Mouse (Mus musculus) 3134 (cell line): ENCODE measurements around the gene Hyal3.
A peak's percentile ranks its signal among the peaks of the same experiment; 100 is the strongest.

Source experiments
- DNase-seq: peaks from one replicate; pipeline ENCODE4 v3.0.0-alpha.2; 2011; ENCODE audit warnings: low spot score; ENCODE audit not compliant: insufficient read length; ENCODE audit errors: extremely low read depth

The Hyal3 gene

DNA sequence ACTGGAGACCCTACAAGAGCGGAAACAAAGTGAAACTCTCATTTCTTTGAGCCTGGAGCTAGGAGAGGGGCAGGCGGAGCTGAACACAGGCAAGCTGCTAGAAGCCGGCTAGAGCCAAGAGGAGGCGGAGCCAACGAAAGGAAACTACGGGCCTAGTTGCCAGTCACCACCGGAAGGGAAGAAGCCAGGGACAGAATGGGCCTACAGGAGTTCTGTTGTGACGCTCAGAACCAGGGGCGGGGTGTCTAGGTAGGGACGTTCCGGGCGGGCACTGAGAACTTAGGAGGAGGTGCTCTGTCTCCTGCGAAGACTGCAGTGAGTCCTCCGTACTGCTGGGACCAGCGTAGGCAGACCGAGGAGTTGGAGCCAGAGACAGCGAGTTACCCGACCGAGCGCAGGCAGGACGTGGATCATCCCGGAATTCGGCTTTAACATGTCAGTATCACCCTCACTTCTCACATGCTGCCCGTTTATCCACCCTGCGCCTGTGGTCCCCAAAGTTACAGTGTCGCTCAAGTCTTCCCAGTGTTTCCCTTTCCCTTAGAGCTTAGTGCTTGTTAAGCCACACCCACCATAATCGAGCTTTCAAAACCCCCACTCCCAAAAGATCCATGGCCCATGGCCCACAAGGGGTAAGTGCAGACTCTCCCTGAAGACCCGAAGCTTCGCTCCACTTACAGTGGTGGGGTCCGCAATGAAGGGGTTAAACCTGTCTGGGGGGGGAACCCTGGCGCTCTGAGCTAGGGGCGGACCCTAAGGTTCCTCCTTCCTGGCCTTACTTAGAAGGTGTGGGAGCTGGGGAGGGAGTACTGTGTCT, at the start of gene Hyal3:
Gene Hyal3, plus strand, starts transcription at position 318 of the 817 bp plus-strand sequence.
- DNase-seq: peak; percentile 88

DNA sequence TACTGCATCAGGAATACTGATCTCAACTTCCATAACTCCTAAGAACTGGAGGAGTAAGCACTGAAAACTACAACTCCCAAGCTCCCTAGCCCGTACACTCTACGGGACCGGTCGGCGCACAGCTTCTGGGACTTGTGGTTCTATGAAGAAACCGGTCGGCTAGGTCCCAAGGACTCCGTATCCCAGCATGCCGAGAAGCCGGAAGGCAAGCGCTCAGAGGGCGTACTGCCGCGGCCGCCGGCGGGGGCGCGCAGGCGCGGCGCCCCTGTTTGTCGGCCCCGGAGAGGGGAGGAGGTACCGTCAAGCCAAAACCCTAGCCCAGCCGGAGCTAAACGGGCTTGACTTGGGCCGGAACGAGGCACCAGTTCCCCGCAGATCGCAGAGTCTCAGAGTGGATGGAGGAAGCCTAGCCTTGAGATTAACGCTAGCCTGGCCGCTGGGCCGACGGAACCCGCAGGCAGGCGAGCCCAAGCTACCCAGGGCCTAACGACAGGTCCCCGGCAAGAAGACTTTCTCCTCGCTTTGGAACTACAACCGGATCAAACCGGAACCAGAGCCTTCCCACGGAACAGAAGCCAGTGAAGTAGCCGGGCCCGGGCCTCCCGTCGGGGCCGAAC, 46.7 kb upstream of the Hyal3 start, which contains the start of gene Tmem115:
Gene Tmem115, plus strand, starts transcription at position 155 of the 617 bp plus-strand sequence.
- peak; percentile 98 for DNase-seq

DNA sequence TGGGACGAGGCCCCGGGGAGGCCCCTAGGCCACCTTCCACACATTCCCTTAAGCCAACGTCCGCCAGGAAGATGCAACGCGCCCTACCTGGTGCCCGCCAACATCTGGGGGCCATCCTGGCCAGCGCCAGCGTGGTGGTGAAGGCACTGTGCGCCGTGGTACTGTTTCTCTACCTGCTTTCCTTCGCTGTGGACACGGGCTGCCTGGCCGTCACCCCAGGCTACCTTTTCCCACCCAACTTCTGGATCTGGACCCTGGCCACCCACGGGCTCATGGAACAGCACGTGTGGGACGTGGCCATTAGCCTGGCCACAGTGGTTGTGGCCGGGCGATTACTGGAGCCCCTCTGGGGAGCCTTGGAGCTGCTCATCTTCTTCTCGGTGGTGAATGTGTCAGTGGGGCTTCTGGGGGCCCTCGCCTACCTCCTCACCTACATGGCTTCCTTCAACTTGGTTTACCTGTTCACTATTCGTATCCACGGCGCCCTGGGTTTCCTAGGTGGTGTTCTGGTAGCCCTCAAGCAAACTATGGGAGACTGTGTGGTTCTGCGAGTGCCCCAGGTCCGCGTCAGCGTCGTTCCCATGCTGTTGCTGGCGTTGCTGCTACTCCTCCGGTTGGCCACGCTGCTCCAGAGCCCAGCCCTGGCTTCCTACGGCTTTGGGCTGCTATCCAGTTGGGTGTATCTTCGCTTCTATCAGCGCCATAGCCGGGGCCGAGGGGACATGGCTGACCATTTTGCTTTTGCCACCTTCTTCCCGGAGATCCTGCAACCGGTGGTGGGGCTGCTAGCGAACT, 46.0 kb upstream of the Hyal3 start:
- DNase-seq: peak; percentile 48

DNA sequence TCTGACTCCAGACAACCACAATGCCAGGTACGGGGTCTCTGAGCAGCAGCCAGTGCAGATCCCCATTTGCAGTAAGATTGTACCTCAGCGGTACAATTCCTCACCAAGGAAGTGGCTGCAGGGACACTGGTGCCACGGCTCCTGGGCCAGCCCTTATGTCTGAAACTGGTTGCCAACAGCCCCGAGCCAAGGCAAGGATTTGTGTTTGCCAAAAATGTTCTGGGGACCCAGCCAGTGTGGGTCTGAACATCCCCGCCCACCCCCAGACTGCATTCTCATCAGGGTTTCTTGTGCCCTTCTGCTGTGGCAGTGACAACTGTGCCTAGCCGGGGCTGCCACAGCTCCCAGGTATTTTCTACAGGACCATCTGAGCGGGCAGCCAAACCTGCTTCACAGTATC, 42.4 kb upstream of the Hyal3 start:
- no peak for DNase-seq

DNA sequence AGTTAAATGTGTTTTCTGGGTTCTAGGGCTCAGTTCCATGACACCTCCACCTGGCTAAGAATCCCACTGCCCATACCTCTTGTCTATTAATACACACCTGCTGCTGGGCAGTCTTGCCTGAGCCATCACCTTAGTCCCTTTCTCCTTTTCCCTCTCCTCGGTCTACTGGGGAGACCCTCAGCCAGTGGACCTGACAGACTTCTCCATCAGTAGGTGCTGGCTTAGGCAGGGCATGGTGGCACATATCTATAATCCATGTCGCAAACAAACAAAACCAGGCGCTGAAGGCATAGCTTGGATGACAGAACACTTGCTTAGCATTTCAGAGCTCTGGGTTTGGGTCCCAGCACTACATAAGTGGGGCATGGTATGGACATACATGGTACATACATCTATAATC, 41.9 kb upstream of the Hyal3 start:
- DNase-seq: no peak

DNA sequence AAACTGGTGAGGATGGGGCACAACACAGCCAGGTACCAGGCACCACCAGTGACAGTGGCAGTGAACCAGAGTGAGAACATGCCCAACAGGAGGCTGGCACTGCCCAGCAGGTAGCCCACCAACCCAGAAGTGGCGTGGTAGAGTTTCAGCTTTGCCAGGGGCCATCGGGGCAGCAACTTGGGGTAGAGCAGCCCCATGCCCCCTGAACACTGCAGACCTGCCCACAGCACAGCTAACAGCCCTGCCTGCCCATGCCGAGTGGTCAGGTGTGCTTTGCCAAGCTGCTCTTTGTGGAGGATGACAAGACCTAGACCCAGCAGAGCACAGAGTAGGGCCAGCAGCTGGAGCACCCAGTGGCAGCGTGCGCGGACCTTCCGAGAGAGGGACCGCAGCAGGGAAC, 40.7 kb upstream of the Hyal3 start:
- DNase-seq: no peak

DNA sequence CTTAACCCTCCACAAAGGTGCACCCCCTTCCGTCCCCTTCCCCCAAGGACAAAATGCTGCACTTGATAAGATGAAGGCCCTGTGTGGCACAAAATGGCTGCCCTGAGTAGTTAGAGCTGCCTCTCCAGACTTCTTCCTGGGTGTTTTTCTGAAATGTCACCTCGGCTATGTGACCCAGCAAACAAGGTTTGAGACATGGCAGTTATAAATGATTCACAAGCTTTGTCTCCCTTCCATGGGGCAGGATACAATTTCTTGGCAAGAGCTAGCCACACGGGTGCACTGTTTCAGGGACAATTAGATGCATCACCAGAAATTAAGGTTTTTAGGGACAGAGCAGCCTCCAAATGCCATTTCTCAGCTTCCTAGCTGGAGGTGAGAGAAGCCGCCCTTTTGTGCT, 40.2 kb upstream of the Hyal3 start:
- no peak for DNase-seq

DNA sequence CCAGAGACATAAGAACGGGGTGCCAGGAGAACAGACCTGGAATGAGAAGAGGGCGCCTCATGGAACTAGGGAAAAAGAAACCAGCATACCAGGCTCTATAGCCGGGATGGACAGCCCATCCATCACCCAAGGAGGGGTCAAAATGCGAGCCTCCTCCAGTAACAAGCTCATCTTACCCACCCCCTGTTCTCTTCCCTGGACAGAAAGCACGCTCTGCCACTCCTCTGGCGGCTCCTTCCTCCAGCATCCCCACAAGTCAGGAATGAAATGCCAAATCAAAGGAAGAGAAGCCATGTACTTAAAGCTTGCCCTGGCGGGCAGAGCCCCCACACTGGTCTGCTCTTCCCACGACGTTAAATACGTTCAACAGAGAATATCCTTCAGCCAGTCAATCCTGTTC, 39.6 kb upstream of the Hyal3 start:
- DNase-seq: no peak

DNA sequence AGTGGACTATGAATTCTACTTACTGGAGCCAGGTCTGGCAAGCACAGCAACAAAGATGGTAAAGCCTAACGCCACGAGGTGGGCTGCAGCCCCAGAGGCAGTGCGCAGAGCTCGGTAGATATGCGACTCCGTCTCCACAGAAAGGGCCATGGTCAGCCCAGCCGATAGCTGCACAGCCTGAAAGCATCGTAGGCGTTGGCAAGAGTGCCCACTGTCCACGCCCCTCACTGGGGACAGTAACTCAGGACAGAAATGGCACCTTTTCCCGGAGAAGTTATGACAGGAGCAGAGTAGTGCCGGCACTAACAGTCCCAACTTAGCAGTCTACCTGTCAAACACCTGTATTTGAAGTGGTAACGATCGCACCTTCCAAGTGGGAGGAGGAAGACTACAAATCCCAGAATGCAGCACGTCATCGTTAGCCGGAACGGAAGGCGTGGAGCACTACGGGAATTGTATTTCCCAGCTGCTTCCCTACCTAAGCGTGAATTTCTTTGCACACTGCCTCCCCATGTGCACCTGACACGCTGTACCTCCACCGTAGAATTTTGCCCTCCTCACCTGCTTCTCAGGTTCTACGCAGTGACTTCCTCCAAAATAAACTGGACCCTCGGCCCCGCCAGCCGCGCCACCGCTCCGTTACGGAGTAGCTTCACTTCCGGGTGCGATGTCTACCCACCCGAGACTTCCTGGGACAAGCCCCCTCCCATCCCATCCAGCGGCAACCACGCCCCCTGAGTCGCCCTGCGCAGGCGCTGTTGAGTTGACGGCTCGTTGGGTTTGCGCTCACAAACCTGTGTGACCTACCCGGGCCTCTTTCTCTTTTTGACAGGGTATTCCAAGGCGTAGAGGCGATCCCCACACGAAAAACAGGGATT, 38.9 kb upstream of the Hyal3 start, which contains the start of the genes Cyb561d2 and Nprl2:
Gene Cyb561d2, minus strand, starts transcription at position 720 of the 878 bp plus-strand sequence.
Gene Nprl2, plus strand, starts transcription at position 753 of the 878 bp plus-strand sequence.
- DNase-seq: peak; percentile 97

DNA sequence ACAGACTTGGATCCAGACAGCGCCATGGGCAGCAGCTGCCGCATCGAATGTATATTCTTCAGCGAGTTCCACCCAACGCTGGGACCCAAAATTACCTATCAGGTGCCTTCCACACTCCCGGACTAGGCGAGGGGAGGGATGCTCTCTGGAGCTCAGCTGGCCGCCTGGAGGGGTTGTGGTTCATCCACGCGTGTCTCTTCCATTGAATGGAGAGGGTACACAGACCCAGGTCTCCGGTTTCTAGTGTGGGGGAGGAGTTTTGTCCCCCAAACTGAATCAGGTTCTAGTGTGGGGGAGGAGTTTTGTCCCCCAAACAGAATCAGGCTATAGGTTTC, 38.3 kb upstream of the Hyal3 start:
- no peak for DNase-seq

DNA sequence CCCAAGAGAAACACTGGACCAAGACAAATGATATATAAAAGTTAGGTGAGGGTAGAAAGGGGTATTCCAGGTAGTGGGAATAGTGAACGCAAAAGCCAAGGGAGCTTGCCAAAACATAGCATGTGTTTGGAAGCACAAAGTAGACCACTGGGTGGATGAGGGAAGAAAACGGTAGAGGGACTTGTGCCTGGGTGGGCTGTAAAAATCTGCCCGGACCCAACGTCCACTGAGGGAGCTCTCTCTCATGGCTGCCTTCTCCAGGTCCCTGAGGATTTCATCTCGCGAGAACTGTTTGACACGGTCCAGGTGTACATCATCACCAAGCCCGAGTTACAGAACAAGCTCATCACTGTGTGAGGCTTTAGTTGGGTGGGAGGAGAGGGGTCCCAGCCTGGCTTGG, 37.9 kb upstream of the Hyal3 start:
- no peak for DNase-seq

DNA sequence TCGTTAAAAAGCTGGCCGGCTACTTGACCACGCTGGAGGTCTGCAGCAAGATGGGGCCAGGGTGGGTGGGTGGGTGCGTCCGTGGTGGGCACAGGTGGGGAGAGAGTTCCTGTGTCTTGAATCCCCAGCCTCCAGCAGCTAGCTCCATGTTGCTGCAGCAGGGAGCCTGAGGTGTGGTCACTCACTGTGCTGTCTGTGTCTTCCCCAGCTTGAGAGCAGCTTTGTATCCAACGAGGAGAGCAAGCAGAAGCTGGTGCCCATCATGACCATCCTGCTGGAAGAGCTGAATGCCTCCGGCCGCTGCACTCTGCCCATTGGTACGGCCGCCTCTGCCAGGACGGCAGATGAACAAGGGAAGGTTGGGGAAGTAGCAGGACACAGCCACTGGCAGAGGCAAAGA, 37.3 kb upstream of the Hyal3 start:
- DNase-seq: no peak

DNA sequence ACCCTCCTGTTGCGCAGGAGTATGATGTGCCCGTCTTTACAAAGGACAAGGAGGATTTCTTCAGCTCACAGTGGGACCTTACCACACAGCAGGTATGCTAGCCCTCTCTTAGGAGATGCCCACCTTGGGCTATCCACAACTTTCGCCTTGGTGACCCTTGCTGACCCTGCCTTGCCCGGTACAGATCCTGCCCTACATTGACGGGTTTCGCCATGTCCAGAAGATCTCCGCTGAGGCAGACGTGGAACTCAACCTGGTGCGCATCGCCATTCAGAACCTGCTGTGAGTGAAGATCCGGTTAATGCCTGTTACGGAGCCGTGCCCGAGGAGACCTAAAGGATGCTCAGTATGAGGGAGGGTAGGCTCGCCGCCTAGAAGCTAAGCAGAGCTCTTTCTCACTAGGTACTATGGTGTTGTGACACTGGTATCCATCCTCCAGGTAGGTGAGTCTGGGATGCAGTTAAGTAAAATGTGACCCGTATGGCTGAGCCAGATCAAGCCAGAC, 36.4 kb upstream of the Hyal3 start:
- no peak for DNase-seq

DNA sequence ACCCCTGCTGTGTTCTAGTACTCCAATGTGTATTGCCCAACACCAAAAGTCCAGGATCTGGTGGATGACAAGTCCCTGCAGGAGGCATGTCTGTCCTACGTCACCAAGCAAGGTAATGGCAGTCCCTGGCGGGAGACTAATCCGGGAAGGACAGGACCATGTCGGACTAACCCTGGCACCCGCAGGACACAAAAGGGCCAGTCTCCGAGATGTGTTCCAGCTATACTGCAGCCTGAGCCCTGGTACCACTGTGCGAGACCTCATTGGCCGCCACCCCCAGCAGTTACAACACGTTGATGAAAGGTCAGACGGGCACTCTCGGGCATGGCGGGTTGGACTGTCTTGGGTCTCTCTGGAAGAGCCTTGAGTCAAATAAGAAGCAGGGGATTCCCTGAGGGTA, 35.9 kb upstream of the Hyal3 start:
- no peak for DNase-seq

DNA sequence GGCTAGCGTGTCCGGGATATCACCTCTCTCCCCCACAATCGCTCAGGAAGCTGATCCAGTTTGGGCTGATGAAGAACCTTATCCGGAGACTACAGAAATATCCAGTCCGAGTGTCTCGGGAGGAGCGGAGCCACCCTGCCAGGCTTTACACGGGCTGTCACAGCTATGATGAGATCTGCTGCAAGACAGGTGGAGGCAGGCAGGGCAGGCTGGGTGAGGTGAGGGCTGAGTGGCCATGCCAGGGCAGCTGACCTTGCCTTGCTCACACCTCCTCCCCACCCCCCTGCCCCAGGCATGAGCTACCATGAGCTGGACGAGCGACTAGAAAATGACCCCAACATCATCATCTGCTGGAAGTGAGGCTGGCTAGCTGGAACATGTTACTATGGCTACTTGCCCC, 35.4 kb upstream of the Hyal3 start:
- DNase-seq: no peak

DNA sequence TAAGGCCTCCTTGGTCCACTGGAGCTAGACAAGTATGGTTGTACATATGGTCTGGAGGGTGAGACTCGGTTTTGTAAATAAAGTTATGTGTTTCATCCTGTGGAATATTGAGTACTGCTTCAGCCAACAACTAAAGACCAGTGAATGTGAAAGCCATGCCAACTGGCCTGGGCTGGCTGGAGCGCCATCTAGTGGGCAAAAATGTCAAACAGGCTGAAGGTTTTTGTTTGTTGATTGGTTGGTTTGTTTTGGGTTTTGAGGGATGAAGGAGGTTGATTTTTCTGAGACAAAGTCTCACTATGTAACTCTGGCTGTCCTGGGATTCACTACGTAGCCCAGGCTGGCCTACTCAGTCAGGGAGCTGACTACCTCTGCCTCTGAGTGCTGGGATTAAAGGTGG, 35.0 kb upstream of the Hyal3 start:
- DNase-seq: peak; percentile 35

DNA sequence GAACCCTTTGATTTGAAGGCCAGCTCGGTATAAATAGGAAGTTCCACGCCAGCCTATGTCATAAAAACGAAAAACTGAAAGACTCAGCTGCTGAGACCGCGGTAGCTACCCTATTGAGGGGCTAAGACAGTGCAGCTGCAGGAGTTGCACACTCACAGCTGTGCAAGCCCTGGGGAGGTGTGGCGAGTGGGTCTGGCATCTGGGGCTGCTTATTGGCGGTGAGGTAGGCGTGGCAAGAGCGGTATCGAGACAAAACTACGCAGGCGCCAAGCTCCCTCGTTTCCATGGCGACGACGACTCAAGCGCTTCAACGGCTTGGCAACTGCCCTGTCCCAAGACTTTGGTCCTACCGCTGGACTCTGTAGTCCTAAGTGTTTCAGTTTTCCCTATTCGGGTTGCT, 33.6 kb upstream of the Hyal3 start, which contains the start of gene Zmynd10:
Gene Zmynd10, plus strand, starts transcription at position 273 of the 400 bp plus-strand sequence.
- DNase-seq: no peak

DNA sequence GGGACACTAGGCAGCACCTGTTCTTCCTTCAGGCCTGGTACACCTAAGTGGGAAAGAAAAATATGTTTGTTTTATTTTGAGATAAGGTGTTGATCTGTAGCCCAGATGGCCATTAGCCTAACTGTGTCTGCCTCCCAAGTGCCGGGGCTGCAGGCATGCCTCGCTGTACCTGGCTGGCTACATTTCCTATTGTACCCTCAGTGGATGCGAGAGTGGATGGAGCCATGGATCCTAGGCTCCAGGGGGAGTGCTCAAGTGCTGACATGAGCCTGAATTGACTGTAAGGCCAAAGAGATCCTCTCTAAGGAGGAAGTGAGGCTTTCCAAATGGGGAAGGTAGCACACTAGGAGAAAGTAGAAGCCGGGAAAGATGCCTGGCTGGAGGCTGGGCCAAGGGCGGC, 32.7 kb upstream of the Hyal3 start:
- no peak for DNase-seq

DNA sequence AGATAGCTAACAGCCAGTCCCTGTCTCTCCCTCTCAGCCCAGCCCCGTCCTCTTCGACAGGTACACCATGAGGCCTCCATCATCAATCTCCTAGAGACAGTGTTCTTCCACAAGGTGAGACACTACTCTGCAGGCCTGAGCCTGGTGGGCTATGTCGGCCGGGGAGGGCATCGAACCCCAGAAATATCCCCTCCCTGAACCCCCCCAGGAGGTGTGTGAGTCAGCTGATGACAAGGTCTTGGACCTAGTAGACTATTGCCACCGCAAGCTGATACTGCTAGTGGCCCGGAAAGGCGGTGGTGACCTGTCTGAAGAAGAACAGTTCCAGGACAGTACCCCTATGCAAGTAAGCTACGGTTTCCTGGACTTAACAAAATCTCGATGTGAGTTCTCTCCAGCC, 31.8 kb upstream of the Hyal3 start:
- DNase-seq: no peak
